Mouse (Mus musculus) layer of hippocampus, adult 18-20 months (tissue): Measurements from ENCODE around the gene Gm15155. TPM values are rescaled to one million over a fixed set of nuclear protein-coding genes. Genes with fewer than 3 reads are reported as not detected.
"Not testable (repeated sequence)": the region's sequence is repeated elsewhere in the genome, so short reads cannot be mapped to it uniquely, and the experiment has no call there.

Source experiments
- DNase-seq, 2 experiments: peaks; one replicate each; pipeline ENCODE4 v3.0.0; 2022; ENCODE audit warnings: low spot score in 2 of 2
- long read RNA-seq: library from polyadenylated mRNA; stranded (forward); transcript quantifications from one replicate; pipeline ENCODE4 v2.0.0, GENCODE M21; 2021
- total RNA-seq, 2 experiments: library from RNA; stranded (reverse); gene quantifications; 2 replicates each; pipeline ENCODE4 v1.2.3; 2021

Gene Gm15155
- not detected for total RNA-seq
- long read RNA-seq, partial matches to known transcripts = 0 of 1 reads
- long read RNA-seq, other reads (novel, unspliced or antisense) = 1 of 1 reads

- peak; percentile 6 for DNase-seq
Observed at GRCm38 (mm10) chrX:155624341-155624841, at the start of gene Gm15155. Gene Gm15155, plus strand, starts transcription at chrX:155624741.

GRCm38 (mm10) chrX:155579791-155580190, 44.8 kb upstream of the Gm15155 start:
- DNase-seq = no peak

- no peak for DNase-seq
Observed at GRCm38 (mm10) chrX:155584586-155584985, 40.0 kb upstream of the Gm15155 start.

- DNase-seq = no peak
Observed at GRCm38 (mm10) chrX:155591490-155591889, 33.1 kb upstream of the Gm15155 start.

- DNase-seq = peak in 1 of 2 experiments; percentile 26
Observed at GRCm38 (mm10) chrX:155592467-155592866, 32.1 kb upstream of the Gm15155 start.

DNA sequence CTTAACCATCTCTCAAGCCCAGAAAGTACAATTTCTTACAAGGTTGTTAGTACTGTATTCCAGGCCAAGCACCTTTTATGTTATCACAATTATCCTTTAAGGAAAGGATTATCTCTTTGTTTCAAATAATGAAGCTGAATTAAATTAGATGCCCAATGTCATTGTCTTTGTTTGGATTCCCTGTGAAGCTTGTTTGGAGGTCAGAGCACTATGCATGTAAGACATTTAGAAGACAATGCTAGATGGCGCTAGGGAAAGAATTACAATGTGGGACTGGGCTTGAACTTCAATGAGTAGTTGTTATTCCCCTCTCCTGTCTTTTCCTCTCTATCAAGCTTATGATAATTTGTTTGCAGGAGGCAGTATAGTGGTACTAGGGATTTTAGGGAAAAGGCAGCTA, 29.9 kb upstream of the Gm15155 start:
- DNase-seq = no peak

DNA sequence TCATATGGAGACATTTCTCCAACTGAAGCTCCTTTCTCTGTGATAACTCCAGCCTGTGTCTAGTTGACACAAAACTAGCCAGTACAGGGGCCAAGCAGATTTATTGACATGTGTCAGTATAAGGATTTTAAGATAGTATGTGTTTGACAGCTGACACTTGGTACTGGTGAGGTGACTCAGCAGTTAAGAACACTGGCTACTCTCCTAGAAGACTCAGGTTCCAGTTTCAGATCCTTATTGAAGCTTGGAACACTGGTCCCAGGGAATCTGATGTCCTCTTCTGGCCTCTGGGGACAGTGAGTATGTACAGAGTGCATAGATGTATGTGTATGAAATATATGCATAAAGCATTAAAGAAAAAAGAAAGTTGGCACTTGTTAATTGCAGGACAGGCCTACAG, 28.2 kb upstream of the Gm15155 start:
- no peak for DNase-seq

DNA sequence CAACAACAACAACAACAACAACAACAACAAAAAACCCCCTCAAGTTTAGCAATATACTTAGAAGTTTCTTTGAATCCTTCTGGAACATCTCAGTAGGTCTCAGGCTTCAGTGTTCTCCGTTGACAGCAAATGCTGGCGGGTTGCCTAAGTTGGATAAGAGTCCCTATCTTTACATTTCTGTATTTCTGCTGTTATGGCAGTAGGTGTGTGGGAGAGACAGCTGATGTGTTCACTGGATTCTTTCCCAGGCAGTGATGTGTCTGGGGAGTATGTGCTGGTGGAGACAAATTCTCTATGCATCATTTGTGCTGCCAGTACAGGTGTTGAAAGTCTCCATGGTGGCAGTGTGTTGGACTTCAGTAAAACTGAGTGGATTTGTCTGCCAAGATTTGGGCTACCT, 23.3 kb upstream of the Gm15155 start:
- no peak for DNase-seq

DNA sequence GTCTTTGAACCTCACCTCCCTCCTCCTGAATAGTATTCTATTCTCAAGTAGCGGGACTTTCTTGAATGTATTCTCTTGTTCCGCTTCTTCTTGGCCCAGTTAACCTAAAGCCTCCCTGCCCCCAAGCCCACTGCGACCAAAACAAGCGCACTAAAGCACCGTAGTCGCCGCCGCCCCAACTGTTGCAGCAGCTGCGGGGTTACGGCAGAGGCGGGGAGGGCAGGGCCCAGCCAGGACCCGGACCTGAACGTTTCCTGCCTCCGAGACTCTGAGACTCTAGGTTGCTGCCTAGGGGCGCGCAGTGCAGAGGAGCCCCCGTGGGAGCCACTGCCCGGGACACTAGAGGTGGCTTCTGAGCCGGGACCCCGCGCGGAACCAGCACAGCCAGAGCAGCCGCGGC, 2.0 kb upstream of the Gm15155 start:
- DNase-seq = no peak

DNA sequence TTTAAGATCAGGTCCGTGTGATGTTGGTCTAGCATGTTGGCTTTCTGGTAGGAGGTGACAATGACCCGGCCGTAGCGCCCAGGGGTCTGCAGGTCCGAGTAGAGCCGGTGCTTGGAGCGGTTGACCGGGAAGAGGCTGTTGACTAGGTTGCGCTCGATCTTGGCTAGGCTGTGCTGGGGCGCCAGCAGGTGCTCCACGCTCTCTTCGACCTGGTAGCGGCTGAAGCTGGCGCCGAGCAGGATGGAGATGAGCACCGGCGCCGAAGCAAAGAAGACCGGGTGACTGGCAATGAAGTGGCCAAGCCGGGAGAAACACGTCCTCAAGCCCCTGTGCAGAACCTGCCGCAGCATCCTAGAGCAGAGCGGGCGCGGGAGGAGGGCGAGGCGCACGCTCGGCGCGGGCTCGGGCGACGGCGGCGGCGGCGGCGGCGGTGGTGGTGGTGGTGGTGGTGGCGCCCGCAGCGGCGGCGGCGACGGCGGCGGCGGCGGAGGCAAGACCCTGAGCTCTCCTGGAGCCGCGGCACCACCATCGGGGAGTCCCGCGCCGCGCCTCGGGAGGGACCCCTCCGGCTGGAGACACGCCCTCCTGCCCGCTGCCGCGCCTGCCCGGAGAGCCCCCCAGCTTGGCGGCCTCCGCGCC, 1.5 kb upstream of the Gm15155 start:
- DNase-seq = peak in 1 of 2 experiments; percentile 11

DNA sequence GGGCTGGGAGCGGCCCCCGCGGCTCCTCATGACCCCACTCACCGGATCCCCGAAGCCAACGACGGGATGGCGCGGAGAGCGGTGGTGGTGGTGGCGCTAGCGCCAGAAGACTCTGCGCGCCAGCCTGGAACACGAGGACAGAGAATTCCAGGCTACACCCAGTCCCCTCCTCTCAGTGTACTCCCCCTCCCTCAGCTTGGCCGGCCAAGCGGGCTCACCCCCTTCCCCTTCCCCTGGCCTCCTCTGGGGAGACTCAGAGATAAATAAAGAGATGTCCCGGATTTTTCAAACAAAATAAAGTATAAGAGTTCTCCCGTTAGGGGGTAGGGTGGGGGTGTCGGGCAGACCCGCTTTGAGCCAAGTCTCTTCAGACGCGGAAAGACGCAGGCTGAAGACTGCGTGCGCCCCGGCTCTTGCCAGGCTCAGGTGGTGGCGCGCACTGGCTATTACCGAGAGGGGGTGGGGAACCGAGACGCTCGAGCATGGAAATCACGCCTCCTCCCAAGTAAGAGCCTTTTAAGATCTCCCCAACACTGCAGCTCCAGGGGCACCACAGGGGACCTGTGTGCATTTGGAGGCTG, 750 bp upstream of the Gm15155 start, which contains the start of gene Ptchd1:
Gene Ptchd1 (minus strand): TSS at position 114 of the 581 bp plus-strand sequence.
- peak in 1 of 2 experiments; percentile 9 for DNase-seq

GRCm38 (mm10) chrX:155624895-155625294, 354 bp downstream of the Gm15155 start:
- no peak for DNase-seq

- DNase-seq = no peak
Observed at GRCm38 (mm10) chrX:155625671-155626196, 1.2 kb downstream of the Gm15155 start.

DNA sequence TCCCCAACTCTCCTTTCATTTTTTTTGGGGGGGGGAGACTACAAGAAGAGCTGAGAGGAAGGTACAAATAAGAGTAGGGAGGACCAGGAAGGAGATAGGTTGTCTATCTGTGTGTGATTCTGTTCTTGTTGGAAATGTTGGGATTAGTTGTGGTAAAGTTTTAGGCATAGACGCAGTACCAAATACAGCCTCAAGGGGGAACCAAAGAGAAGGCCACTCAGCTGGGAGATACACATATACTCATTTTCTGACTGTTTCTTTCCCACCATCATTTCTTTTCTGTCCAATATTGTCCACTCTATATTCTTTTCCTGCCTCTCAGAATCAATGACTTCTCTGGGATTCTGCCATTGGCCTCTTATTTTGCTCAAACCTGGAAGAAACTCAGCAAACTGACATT, 19.4 kb downstream of the Gm15155 start:
- DNase-seq = peak in 1 of 2 experiments; percentile 34

GRCm38 (mm10) chrX:155645975-155646374, 21.4 kb downstream of the Gm15155 start:
- no peak for DNase-seq

GRCm38 (mm10) chrX:155657971-155658370, 33.4 kb downstream of the Gm15155 start:
- DNase-seq = peak; percentile 9 to 20

DNA sequence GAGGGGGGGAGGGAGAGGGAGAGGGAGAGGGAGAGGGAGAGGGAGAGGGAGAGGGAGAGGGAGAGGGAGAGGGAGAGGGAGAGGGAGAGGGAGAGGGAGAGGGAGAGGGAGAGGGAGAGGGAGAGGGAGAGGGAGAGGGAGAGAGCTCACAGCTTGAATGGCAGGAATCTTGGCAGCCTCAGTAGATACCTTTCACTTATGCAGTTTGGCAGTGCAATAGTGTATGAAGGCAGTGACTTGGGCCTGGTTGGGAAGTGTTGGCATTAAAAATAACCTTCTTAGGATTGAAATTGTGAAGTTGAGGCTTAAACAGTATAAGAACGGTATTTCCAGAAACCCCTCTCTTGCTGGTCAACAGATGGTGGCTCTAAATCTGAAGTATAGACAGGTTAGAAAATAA, 65.9 kb downstream of the Gm15155 start:
- not testable (repeated sequence) for DNase-seq

GRCm38 (mm10) chrX:155724157-155724556, 99.6 kb downstream of the Gm15155 start:
- no peak for DNase-seq

GRCm38 (mm10) chrX:155728387-155728786, 103.8 kb downstream of the Gm15155 start:
- DNase-seq = no peak

DNA sequence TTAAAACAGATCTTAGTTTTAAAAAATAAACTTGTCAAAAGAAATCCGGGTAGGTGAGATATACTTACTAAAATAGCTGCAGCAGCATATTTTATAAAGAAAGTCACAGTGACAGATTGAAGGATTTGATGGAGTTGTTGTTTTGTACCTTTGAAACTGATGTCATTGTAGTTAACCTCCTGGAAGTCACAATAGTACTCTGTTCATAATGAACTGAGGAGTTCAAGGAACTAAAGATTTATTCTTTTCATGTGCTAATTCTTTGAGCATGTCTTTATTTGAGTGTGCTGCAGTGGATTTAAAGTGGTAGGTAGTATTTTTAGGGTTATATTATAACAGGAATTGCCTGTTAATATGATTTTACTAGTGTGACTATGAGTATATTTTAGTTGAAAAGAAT, 263.6 kb downstream of the Gm15155 start:
- no peak for DNase-seq

GRCm38 (mm10) chrX:155900040-155900439, 275.5 kb downstream of the Gm15155 start:
- no peak for DNase-seq

DNA sequence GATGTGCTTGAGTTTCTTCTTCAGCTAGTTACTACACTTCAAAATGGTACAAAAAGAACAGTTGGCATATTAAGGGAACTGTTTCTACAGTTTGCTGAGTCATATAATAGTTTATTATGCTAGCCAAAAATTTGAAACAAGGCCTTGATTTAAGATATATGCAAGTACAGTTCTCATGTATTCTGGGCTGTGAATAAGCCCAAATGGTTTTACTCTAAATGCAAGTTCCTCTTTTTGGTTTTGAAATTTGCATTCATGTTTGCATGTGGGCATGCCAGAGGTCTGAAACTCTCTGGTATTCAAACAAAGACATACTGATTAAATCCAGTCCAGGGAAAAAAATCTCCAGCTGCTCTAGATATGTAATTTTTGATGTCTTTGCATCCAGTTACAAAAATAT, 277.2 kb downstream of the Gm15155 start:
- no peak for DNase-seq
